Mouse (Mus musculus) adrenal gland, adult 8-10 months (tissue): Measurements from ENCODE around the gene Ccdc9b. TPM values are rescaled to one million over a fixed set of nuclear protein-coding genes. Genes with fewer than 3 reads are reported as not detected.

Experiments
- DNase-seq: peaks from one replicate; pipeline ENCODE4 v3.0.0; 2022
- total RNA-seq, 4 experiments: library from RNA; stranded (reverse); gene quantifications; 2 replicates each; pipeline ENCODE4 v1.2.4; 2022

Ccdc9b gene
- 10 to 100 TPM in 2 of 4 experiments, 1 to 10 TPM in 2; 5.3 to 18.8 (median 11.2) TPM for total RNA-seq

GRCm38 (mm10) chr2:118761906-118762783 is at the start of gene Ccdc9b:
Gene Ccdc9b (minus strand): TSS chr2:118762661.
- DNase-seq, result peak; percentile 91

GRCm38 (mm10) chr2:118810861-118811260 is 48.4 kb upstream of the Ccdc9b start:
- no peak for DNase-seq

GRCm38 (mm10) chr2:118806860-118807259 is 44.4 kb upstream of the Ccdc9b start:
- DNase-seq, result no peak

DNA sequence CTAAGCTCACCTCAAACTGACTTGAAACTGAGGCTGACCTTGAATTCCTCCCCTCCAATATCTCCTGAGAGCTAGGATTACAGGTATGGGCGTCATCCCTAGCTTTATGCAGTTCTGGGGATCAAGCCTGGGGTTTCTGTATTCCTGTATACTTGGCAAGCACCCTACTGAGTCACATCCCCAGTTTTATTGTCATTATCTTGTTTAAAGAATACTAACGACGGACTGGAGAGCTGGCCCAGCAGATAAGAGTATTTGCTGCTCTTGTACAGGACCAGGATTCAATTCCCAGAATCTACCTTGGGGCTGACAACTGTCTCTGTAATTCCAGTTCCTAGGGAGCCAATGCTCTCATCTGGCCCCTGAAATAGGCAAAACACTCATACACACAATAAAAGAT is 43.3 kb upstream of the Ccdc9b start:
- no peak for DNase-seq

DNA sequence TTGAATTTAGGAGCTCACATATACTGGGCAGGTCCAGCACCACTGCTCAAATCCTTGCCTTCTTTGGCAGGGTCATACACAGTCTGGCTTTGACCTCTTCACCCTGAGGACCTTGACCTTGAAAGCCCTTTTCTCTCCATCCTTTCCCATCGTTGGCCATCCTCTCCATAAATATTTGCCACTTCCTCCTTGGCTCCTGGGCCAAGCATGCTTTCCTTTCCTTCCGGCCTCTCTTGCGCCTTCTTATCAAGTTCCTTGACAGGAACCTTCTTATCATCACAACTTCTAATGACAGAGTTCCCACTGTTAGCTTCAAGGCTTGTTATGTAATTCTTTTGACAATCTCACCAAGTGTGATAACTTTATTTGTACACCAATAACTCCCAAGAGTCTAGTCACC is 42.7 kb upstream of the Ccdc9b start:
- no peak for DNase-seq

DNA sequence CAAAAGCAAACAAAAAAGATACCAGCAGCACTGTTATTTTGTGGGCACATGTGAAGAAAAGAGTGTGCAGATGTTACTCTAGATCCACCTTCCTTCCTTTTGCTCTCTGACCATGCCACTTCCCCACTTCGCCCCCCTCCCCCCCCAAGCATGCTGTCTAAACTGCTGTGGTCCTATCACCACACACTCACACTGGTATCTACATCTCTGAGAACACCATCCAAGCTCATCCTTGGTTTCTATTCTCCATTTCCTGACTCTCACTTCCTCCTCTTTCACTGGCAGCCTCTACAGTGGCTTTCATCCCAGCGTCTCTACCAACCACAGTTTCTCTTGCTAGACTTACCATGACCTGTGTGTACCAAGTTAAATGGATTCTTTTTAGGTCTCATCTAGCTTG is 42.0 kb upstream of the Ccdc9b start:
- no peak for DNase-seq

DNA sequence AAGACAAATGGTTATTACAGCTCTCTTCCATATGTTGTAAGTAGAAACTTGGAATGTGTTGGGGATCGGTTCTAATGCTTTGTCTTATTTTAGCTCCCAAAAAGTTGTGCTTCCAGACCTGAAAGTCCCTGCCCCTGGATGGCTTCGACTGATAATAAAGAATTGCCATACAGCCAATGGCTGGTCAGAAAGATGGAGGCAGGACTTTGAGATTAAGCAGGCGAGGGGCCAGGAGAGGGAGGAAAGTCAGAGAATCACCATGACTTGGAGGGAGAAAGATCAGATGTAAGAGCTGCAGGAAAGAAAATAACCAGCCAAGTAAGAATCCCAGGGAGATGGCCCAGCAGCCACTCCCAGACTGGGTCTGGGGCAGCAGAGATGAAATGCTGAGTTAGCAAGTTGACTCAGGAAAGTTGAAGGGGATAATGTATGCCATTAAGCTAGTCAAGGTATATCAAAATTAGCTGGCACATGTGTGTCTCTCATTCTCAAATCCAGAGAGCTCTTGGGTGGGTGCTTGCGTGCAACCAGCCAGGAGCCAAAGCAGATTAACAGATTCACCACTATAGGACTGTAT is 40.2 kb upstream of the Ccdc9b start:
- DNase-seq, result no peak

DNA sequence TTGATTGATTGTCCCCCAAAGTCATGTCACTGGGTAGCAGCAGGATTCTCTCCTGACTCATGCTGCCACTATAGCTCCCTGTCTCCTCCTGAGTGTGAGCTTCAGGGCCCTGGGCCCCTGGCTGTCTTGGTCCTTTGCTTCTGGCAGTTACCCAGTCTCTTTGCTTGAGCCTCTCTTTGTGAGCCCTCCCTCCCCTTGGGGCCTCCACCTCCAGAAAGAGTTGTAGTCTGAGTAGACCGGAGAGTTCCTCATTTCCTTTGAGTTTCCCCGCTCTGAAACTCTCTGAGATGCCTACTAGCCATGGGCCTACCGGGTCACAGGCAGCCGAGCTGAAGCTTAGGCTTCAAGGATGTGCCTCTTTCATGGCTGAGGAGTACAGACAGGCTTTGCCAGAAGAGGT is 31.2 kb upstream of the Ccdc9b start:
- no peak for DNase-seq

- DNase-seq, result no peak
Observed at GRCm38 (mm10) chr2:118792259-118792613, 29.8 kb upstream of the Ccdc9b start.

DNA sequence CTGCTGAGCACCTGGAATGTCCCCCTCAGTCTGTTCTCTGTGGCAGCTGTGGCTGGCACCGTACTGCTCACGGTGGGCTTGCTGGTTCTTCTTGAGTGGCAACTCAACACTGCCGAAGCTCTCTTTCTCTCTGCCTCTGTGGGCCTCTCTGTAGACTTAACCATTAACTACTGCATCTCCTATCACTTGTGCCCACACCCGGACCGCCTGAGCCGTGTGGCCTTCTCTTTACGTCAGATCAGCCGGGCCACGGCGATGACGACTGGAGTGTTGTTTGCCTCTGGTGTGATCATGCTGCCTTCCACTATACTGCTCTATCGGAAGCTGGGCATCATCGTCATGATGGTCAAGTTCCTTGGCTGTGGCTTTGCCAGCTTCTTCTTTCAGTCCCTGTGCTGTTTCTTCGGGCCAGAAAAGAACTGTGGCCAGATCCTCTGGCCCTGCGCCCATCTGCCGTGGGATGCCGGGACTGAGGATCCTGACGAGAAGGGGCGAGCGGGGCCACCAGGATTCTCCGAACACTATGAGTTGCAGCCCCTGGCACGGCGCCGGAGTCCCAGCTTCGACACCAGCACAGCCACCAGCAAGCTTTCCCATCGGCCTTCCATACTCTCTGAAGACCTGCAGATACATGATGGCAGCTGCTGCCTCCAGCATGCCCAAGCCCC is 29.3 kb upstream of the Ccdc9b start:
- no peak for DNase-seq

GRCm38 (mm10) chr2:118790551-118791525 is 28.4 kb upstream of the Ccdc9b start:
- DNase-seq, result peak; percentile 65

- no peak for DNase-seq
Observed at GRCm38 (mm10) chr2:118790221-118790550, 27.7 kb upstream of the Ccdc9b start.

GRCm38 (mm10) chr2:118789501-118789900 is 27.0 kb upstream of the Ccdc9b start:
- DNase-seq, result peak; percentile 52

DNA sequence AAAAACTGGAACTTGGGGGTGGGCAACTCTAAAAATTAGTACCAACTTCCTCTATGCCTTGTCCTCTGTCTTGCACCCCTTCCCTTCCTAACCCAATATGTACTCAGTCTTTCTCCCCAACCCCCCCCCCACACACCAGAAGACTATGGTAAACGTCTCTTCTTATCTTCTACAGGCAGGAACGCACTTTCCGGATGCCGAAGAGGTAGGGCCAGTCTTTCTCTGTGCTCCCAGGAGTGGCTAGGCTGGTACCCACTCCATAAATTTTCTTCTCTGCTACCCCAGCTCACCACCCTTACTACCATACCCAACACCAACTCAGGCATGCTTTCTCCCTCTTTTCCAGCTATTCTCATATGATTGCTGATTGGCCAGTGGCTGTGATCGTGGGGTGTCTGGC is 24.1 kb upstream of the Ccdc9b start:
- no peak for DNase-seq

GRCm38 (mm10) chr2:118783663-118784062 is 21.2 kb upstream of the Ccdc9b start:
- DNase-seq, result no peak

DNA sequence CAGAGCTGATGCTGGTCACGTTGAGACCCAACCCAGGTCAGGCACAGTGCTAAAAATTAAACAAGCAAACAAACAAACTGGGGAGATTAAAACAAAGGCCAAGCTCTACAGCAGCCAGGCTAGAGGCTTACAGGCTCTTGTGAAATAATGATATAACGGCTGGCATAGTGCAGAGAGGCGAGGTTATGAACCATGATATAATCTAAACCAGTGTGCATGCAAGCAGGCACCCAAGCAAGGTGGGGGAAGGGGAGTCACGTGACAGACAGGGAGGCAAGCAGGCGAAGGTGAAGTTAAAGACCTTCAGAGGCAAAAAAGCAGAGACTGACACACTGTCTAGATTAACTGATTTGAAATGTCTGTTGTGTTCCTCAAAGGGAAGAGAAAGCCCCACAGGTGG is 20.6 kb upstream of the Ccdc9b start:
- DNase-seq, result no peak

- no peak for DNase-seq
Observed at GRCm38 (mm10) chr2:118782303-118782702, 19.8 kb upstream of the Ccdc9b start.

GRCm38 (mm10) chr2:118781115-118781514 is 18.7 kb upstream of the Ccdc9b start:
- DNase-seq, result no peak

DNA sequence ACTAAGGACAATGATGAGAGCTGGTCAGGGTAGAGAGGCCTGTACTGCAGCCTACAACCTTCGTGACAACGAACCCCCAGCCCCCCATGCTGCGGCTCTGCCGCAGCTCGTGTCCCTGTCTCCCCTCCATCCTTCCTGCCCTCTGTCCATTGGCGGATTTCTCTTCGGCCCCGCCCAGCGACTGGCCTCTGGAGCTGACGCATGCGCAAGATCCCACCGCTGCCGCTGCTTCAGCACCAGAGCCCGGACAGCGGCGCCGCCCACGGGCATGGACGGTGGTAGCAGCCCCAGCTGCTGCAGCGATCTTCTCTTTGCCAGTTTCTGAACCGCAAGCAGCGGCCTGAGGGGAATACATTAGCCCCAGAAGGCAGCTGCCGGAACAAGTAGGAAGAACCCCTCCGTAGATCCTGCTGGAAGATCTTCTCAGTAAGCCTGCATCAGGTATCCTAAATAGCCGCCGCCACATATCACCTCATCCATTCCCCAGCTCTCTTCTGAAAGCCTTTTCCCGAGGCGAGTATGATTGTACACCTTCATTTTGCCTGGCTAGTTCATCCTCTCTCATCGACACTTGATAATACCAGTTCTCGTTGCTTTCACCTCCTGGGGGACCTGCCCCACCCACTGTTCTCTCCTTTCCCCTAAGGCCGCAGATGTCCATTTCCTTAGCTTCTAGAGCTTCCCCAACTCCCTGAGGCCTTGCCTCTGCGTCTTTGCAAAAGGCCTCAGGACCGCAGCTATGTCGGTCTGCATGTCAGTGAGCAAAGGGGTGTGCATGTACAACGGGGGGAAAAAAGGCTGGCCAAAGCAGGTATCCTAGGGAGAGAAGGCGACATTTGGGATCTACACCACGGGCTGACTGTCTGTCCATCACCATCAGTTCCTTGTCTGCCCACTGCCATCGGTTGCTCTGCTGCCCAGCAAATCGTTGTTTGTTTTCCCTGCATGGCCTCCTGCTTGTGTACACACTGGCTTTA is 17.3 kb upstream of the Ccdc9b start, which contains the start of gene Disp2:
Gene Disp2, plus strand, starts transcription at position 216 of the 977 bp plus-strand sequence.
- peak; percentile 92 for DNase-seq

DNA sequence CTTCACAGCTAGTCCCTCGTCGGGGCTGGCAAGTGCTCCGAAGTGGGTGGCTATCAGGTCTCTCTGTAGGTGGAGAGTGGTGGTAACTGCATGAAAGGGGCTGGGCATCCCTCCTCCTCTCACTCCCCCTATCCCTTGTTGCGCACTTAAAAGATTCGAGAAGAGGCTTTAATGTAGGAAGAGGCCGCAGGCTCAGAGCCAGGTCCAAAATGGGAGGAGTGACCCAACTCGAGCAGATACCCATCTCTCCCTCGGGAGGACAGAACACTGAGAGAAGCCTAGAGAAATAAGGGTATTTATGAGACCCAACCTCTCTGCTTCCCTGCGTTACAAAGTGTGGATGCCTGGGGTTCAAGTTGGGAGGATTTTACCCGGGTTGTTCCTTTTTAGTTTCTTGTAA is 16.6 kb upstream of the Ccdc9b start:
- no peak for DNase-seq

DNA sequence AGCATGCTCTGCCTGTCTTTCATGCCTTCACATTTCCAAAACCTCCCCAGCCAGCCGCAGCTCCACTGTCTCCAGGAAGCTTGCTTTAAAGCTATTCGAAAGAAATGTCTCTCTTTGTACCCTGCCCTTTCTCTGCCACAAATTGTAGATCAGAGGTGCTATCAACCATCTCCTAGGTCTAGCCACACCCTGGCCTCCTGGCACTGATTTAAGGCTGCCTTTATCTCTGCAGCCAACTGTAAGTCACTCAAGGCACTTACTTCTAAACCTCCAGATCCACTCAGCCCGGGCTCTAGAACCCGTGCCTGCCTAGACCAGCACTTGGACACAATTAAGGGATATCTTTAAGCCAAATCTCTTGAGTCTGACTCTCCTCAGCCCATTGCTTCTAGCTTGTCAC is 16.0 kb upstream of the Ccdc9b start:
- no peak for DNase-seq
